Mouse (Mus musculus) midbrain, postnatal 0 days (tissue): Measurements from ENCODE around the gene Tmem252. TPM values are rescaled to one million over a fixed set of nuclear protein-coding genes. Genes with fewer than 3 reads are reported as not detected.

ENCODE experiments used
- ATAC-seq: fragments of 200-750 bp; cut with Nextera tagmentation; 2 replicates; pipeline ENCODE4 v1.8.0; 2017; ENCODE audit warnings: moderate number of reproducible peaks, mild to moderate bottlenecking, moderate TSS enrichment, moderate library complexity; ENCODE audit not compliant: low FRiP score
- DNase-seq: peaks from one replicate; pipeline ENCODE4 v3.0.0-alpha.2; 2015; ENCODE audit warnings: low spot score
- H3K27ac ChIP-seq: fragments of 300-500 bp; sonication (generic); 2 replicates; pipeline ENCODE4 v1.5.1; 2014; ENCODE audit warnings: low read depth, mild to moderate bottlenecking, low read length, mixed read lengths
- H3K27me3 ChIP-seq: fragments of 300-500 bp; sonication (generic); 2 replicates; pipeline ENCODE4 v1.6.1; 2014; ENCODE audit warnings: low read length, control low read depth, mixed read lengths; ENCODE audit not compliant: insufficient read depth
- H3K36me3 ChIP-seq: fragments of 300-500 bp; sonication (generic); 2 replicates; pipeline ENCODE4 v1.6.1; 2014; ENCODE audit warnings: low read length, control low read depth, mixed read lengths; ENCODE audit not compliant: insufficient read depth
- H3K4me1 ChIP-seq: fragments of 300-500 bp; sonication (generic); 2 replicates; pipeline ENCODE4 v1.6.1; 2014; ENCODE audit warnings: mild to moderate bottlenecking, control low read depth, antibody characterized with exemption, low read length, mixed read lengths; ENCODE audit not compliant: insufficient read depth
- H3K4me2 ChIP-seq: fragments of 300-500 bp; sonication (generic); 2 replicates; pipeline ENCODE4 v1.6.1; 2014; ENCODE audit warnings: low read depth, mild to moderate bottlenecking, low read length, mixed read lengths; ENCODE audit not compliant: poor library complexity, severe bottlenecking
- H3K4me3 ChIP-seq: fragments of 300-500 bp; sonication (generic); 2 replicates; pipeline ENCODE4 v1.5.1; 2014; ENCODE audit warnings: low read depth, mild to moderate bottlenecking, low read length, moderate library complexity
- H3K9ac ChIP-seq: fragments of 300-500 bp; sonication (generic); replicated peaks from 2 replicates; pipeline ENCODE4 v1.6.1; 2014; ENCODE audit warnings: mild to moderate bottlenecking, low read length, moderate library complexity, mixed read lengths; ENCODE audit not compliant: poor library complexity, severe bottlenecking
- H3K9me3 ChIP-seq: fragments of 300-500 bp; sonication (generic); 2 replicates; pipeline ENCODE4 v1.6.1; 2016; ENCODE audit warnings: low read length, control low read depth
- CTCF ChIP-seq: IDR thresholded peaks from 2 replicates; pipeline ENCODE4 v1.5.1; 2016; ENCODE audit warnings: antibody characterized with exemption, mild to moderate bottlenecking
- WGBS: fragments of 180-500 bp; shearing (Covaris S2); extraction: QIAGEN DNeasy Blood & Tissue Kit; methylation state at CpG from one replicate; pipeline ENCODE4 v1.1.7; 2014; 5-methylcytosine and 5-hydroxymethylcytosine counted together
- polyA plus RNA-seq: library from polyadenylated mRNA; unstranded; fragments of >200 nt; fragmentation: Nextera tagmentation; extraction: Ambion mirVana; gene quantifications from 2 replicates; pipeline ENCODE4 v1.2.1, GENCODE M21; 2015
- total RNA-seq: library from RNA; depleted of rRNA; stranded (reverse); fragments of >200 nt; gene quantifications from 2 replicates; pipeline ENCODE4 v1.2.3, GENCODE M21; 2014

The Tmem252 gene
- total and polyA plus RNA-seq, 2 experiments from 2014 or later: 0.90 to 1.2 TPM

DNA sequence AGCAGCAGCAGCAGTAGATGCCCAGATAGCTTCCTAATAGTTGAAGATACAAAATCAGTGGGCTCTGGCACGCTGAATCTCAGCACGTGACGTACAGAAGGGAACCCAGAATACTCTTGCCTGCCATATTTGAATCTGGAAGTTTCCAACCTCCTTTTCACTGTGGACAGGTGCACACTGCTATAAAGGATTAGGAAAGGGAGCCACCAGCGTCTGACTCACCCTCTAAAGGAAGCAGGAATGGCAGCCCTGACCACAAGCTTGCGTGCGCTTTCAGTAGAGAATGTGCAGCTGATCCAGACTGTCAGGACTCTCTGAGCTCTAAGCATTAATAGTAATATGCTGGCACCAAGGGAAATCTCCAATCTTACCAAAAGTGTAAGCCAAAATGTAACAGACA is 32.8 kb upstream of the Tmem252 start:
- no peak overlapping the region for H3K27ac ChIP-seq
- DNase-seq (no peak), ATAC-seq (no peak)
- H3K4me1 ChIP-seq: no peaks in the 10 kb centered on the region
- WGBS: 87% methylated on average over 6 of the region's 6 CpGs
- TF ChIP-seq CTCF: no peak
- no peaks in the 10 kb centered on the region for H3K36me3 ChIP-seq
- H3K4me2 ChIP-seq: no peak overlapping the region
- no peaks in the 10 kb centered on the region for H3K27me3 ChIP-seq
- H3K9ac ChIP-seq: no peak overlapping the region
- no peak overlapping the region for H3K4me3 ChIP-seq
- H3K9me3 ChIP-seq: no peaks in the 10 kb centered on the region

DNA sequence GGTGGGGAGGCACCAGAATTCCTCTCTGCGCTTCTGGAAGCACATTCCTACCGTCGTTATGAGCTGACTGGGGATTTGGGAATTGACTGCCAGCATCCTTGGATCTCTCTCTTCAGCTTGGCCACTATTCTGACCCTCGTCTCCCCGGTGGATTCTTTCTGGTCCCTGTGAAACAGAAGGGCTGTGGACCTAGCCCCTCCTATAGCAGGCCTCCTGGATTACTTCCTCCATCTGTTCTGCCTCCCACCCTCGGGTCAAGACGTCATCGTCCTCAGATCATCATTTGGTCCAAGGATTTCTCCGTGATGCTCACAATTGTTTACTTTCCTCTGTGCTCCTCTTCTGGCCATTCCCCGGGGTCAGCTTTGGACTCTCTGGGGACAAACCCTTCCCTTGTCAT is 28.8 kb upstream of the Tmem252 start:
- no peak overlapping the region for H3K27ac ChIP-seq
- WGBS: 76% methylated on average over 10 of the region's 10 CpGs
- ATAC-seq (no peak), DNase-seq (no peak)
- H3K4me1 ChIP-seq: no peaks in the 10 kb centered on the region
- H3K27me3 ChIP-seq: no peaks in the 10 kb centered on the region
- no peak overlapping the region for H3K9ac ChIP-seq
- H3K9me3 ChIP-seq: no peaks in the 10 kb centered on the region
- H3K36me3 ChIP-seq: no peaks in the 10 kb centered on the region
- no peak overlapping the region for H3K4me2 ChIP-seq
- TF ChIP-seq CTCF: no peak
- no peak overlapping the region for H3K4me3 ChIP-seq

DNA sequence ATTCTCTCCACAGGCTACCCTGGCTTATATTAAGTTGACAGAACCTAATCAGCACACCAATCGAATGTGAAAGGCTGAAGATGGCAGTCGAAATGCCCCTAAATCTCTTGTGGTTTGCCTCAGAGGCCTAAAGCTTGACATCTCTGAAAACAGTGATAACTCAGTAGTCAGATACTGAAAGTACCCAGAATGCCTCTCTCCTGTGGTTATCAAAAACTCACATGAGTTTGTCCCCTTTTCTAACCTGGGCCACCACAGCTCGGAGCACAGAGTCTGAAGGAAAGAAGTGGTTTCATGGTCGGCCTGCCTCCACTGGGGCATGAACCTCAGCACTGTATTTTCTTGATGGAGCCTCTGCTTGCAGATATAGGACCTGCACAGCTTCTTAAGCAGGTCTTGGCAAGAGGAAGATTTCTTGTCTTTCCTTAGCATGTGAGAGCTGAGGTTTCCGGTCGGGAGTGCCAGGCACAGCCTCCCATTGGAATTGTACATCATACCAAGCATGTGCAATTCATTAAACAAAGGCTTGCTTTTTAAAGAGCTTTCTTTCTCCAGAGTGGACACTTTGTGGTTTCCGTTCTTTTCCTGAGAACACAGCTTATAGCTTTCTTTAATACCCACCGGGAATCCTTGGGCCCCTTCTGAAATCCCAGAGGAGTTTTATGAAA is 27.5 kb upstream of the Tmem252 start:
- Histone ChIP-seq H3K36me3 (no peaks in the 10 kb centered on the region), H3K9me3 (no peaks in the 10 kb centered on the region), H3K27me3 (no peaks in the 10 kb centered on the region), H3K4me2 (no peak overlapping the region), H3K4me1 (no peaks in the 10 kb centered on the region), H3K27ac (no peak overlapping the region), H3K9ac (no peak overlapping the region), H3K4me3 (no peak overlapping the region)
- 78% methylated on average over 8 of the region's 8 CpGs for WGBS
- no peak for DNase-seq
- no peak for TF ChIP-seq CTCF
- no peak for ATAC-seq

DNA sequence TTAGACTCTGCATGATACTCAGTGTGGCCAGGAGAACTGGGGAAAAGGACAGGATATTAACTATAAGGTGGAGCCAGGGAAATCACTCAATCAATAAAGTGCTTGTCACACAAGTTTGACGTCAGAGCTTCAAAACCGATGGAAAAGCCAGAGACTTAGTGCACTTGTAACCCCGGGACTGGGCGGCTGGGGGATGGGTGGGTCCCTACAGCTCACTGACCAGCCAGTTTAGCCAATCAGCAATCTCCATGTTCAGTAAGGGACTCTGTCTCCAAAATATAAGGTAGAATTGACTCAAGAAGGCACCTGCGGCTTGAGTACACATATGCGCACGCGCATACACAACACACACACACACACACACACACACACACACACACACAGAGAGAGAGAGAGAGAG is 25.8 kb upstream of the Tmem252 start:
- Histone ChIP-seq H3K4me3 (no peak overlapping the region), H3K9ac (no peak overlapping the region), H3K27ac (no peak overlapping the region), H3K4me2 (no peak overlapping the region), H3K9me3 (no peaks in the 10 kb centered on the region), H3K27me3 (no peaks in the 10 kb centered on the region), H3K4me1 (peaks cover 7% of the 10 kb centered on the region; the same call in 1 of the 2 replicates), H3K36me3 (no peaks in the 10 kb centered on the region)
- 81% methylated on average over 8 of the region's 8 CpGs for WGBS
- no peak for TF ChIP-seq CTCF
- ATAC-seq (no peak), DNase-seq (no peak)

DNA sequence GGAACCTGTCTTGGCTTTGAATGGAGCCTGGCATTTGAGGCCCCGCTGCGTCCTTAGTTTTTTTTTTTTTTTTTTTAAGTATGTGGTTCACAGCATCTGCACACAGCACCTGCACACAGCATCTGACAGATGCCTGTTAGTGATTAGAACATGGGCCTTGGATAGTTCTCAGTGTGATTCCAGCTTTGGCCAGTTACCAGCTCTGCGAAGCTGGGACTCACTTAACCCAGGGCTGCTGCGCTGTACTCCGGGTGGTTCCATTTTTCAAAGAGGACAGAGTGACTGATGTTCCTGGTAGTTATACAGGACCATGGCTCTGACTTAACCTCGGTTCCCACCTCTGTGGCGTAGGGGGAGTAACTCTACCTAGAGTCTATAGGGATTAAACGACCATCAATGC is 23.4 kb upstream of the Tmem252 start:
- TF ChIP-seq CTCF: no peak
- no peak overlapping the region for H3K9ac ChIP-seq
- no peak overlapping the region for H3K4me2 ChIP-seq
- no peaks in the 10 kb centered on the region for H3K9me3 ChIP-seq
- no peak overlapping the region for H3K27ac ChIP-seq
- WGBS: 66% methylated on average over 8 of the region's 8 CpGs
- ATAC-seq (no peak), DNase-seq (no peak)
- peaks cover 10% of the 10 kb centered on the region; the same call in 1 of the 2 replicates for H3K4me1 ChIP-seq
- no peak overlapping the region for H3K4me3 ChIP-seq
- no peaks in the 10 kb centered on the region for H3K27me3 ChIP-seq
- H3K36me3 ChIP-seq: no peaks in the 10 kb centered on the region

DNA sequence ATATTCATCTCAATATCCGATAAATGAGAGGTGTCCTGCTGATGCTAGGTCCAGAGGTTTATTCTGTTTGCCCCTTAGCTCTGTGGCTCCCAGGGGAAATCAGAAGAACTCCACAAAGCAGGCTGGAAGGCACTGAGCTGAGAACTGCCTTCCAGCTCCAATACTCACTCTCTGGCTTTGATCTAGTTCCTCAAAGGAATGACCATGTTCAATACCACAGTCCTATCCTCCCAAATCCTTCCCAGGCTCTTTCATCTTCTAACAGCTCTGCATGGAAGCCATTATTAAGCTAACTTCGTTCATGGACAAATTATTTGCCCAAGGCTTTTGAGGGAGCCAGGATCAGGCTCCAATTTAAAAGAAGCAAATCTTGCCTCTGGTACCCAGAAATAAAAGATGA is 22.2 kb upstream of the Tmem252 start:
- no peak for DNase-seq
- no peak overlapping the region for H3K9ac ChIP-seq
- no peak overlapping the region for H3K4me2 ChIP-seq
- 0 out of 2 replicates have a peak, but pooled peaks have one; percentile 53 for ATAC-seq
- no peaks in the 10 kb centered on the region for H3K9me3 ChIP-seq
- no peak overlapping the region for H3K4me3 ChIP-seq
- H3K27me3 ChIP-seq: no peaks in the 10 kb centered on the region
- H3K27ac ChIP-seq: peak overlapping the region; percentile 32
- WGBS: 29% methylated on average over 2 of the region's 2 CpGs
- H3K36me3 ChIP-seq: no peaks in the 10 kb centered on the region
- H3K4me1 ChIP-seq: peaks cover 10% of the 10 kb centered on the region; the same call in 1 of the 2 replicates
- no peak for TF ChIP-seq CTCF
